Mouse (Mus musculus) intestine, embryonic 16.5 days (tissue): ENCODE data around the gene Ccdc152. TPM values are rescaled to one million over a fixed set of nuclear protein-coding genes. Genes with fewer than 3 reads are reported as not detected.

Source experiments
- ATAC-seq: fragments of 200-750 bp; cut with Nextera tagmentation; 2 replicates; pipeline ENCODE4 v1.8.0; 2017; ENCODE audit warnings: moderate TSS enrichment, moderate library complexity
- H3K27ac ChIP-seq: fragments of 300-500 bp; sonication (generic); 2 replicates; pipeline ENCODE4 v1.5.1; 2014; ENCODE audit warnings: mild to moderate bottlenecking, low read length
- H3K27me3 ChIP-seq: fragments of 300-500 bp; sonication (generic); replicated peaks from 2 replicates; pipeline ENCODE4 v1.6.1; 2014; ENCODE audit warnings: low read length, control low read depth, mixed read lengths; ENCODE audit not compliant: control insufficient read depth, insufficient read depth
- H3K36me3 ChIP-seq: fragments of 300-500 bp; sonication (generic); 2 replicates; pipeline ENCODE4 v1.6.1; 2014; ENCODE audit warnings: low read length, control low read depth; ENCODE audit not compliant: control insufficient read depth, insufficient read depth
- H3K4me1 ChIP-seq: fragments of 300-500 bp; sonication (generic); 2 replicates; pipeline ENCODE4 v1.6.1; 2014; ENCODE audit warnings: low read length, control low read depth, mixed read lengths; ENCODE audit not compliant: control insufficient read depth, insufficient read depth
- H3K4me2 ChIP-seq: fragments of 300-500 bp; sonication (generic); 2 replicates; pipeline ENCODE4 v1.6.1; 2014; ENCODE audit warnings: low read depth, low read length, control low read depth
- H3K4me3 ChIP-seq: fragments of 300-500 bp; sonication (generic); 2 replicates; pipeline ENCODE4 v1.5.1; 2014; ENCODE audit warnings: mild to moderate bottlenecking, low read length
- H3K9ac ChIP-seq: fragments of 300-500 bp; sonication (generic); 2 replicates; pipeline ENCODE4 v1.6.1; 2014; ENCODE audit warnings: low read depth, low read length
- H3K9me3 ChIP-seq: fragments of 300-500 bp; sonication (generic); 2 replicates; pipeline ENCODE4 v1.6.1; 2016; ENCODE audit warnings: low read length, control low read depth; ENCODE audit not compliant: control insufficient read depth
- WGBS: fragments of 180-500 bp; shearing (Covaris S2); extraction: QIAGEN DNeasy Blood & Tissue Kit; methylation state at CpG from one replicate; pipeline ENCODE4 v1.1.7; 2014; 5-methylcytosine and 5-hydroxymethylcytosine counted together
- polyA plus RNA-seq: library from polyadenylated mRNA; unstranded; fragments of >200 nt; fragmentation: Nextera tagmentation; extraction: Ambion mirVana; gene quantifications from 2 replicates; pipeline ENCODE4 v1.2.1, GENCODE M21; 2015

Ccdc152 gene
- polyA plus RNA-seq, 1 experiment from 2014 or later: 0.24 TPM

DNA sequence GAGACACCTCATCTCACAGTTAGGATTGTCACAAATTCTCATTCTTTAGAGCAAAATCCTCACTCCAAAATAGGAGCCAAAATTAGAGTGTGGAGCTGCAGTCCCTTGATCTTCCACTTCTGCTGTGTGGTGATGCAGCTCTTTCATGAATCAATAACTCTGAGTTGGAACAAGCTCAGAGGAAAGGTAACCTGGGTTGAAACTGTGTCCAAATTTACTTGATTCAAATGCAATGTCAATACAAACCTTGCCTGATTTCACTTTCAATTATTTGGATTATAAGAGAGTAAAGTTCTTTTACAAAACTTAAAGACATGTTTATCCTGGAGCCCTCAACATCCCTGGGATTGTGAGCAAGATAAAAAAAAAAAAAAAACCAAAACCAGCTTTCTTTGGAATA lies 19.7 kb upstream of the Ccdc152 start:
- no peaks in the 10 kb centered on the region for H3K9me3 ChIP-seq
- H3K36me3 ChIP-seq: peaks cover 11% of the 10 kb centered on the region
- H3K27ac ChIP-seq: no peak overlapping the region
- H3K4me3 ChIP-seq: no peak overlapping the region
- no peak overlapping the region for H3K9ac ChIP-seq
- H3K27me3 ChIP-seq: no peaks in the 10 kb centered on the region
- no peak overlapping the region for H3K4me2 ChIP-seq
- no peaks in the 10 kb centered on the region for H3K4me1 ChIP-seq
- no peak for ATAC-seq

DNA sequence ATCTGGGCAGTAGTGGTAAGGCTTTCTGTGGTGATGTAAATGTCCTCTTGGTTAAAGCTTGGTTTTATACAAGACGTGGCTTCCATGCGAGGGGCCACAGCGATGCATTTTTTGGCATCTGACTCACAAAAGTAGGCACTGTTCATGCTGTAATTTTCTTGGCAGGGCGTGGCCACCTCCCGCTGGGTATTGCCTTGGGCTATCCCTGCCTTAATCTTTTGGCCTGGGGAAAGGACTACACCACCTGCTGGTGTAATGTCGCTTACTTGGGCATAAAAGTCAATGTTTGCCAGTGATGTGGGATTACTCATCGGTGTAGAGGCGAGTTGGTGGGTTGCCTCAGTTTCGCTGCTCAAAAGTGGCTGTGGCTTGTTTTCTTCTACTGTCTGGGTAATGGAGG lies 16.6 kb upstream of the Ccdc152 start:
- Histone ChIP-seq H3K4me3 (no peak overlapping the region), H3K9me3 (no peaks in the 10 kb centered on the region), H3K4me1 (no peaks in the 10 kb centered on the region), H3K36me3 (peaks cover 11% of the 10 kb centered on the region), H3K9ac (no peak overlapping the region), H3K27ac (no peak overlapping the region), H3K4me2 (no peak overlapping the region), H3K27me3 (no peaks in the 10 kb centered on the region)
- ATAC-seq: no peak
- 88% methylated on average over 9 of the region's 9 CpGs for WGBS

DNA sequence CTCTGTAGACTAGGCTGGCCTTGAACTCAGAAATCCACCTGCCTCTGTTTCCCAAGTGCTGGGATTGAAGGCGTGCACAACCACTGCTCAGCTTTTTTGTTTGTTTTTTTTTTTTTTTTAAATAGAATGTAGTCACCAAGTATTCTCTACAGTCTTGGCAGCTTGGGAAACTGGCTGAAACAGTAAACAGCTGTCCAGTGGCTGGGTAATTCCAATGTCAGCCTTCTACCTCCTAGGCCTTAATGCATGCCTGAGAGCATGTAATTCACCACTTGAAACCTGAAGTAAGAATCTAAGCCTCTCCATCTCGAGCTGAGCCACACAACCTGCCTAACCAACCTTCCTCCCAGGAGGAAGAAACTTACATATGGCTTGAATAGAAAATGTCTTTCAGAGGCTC lies 13.3 kb upstream of the Ccdc152 start:
- Histone ChIP-seq H3K4me3 (no peak overlapping the region), H3K9me3 (no peaks in the 10 kb centered on the region), H3K4me1 (no peaks in the 10 kb centered on the region), H3K9ac (no peak overlapping the region), H3K36me3 (peaks cover 11% of the 10 kb centered on the region), H3K27ac (no peak overlapping the region), H3K27me3 (no peaks in the 10 kb centered on the region), H3K4me2 (no peak overlapping the region)
- WGBS: 83% methylated on average over 2 of the region's 2 CpGs
- no peak for ATAC-seq

DNA sequence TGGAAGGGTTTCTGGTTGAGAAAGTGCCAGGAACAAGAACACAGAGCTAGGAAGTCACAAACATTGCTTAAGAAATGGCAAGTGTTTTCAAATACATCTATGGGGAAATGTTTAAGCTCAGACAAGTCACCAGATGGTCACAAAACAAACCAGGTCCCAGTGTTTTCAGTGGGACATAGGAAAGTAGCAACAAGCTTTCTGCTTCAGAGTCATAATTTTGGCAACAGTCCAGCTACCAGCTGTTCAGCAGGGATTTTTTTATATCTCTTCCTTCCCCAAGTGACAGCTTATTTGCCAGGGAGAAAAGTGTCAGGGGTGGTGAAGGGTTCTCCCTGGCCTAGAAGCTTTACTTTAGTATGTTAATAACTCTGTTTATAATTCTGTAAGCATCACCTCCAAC lies 9.6 kb upstream of the Ccdc152 start:
- no peak for ATAC-seq
- Histone ChIP-seq H3K4me3 (no peak overlapping the region), H3K27ac (no peak overlapping the region), H3K9me3 (no peaks in the 10 kb centered on the region), H3K4me2 (no peak overlapping the region), H3K4me1 (no peaks in the 10 kb centered on the region), H3K27me3 (no peaks in the 10 kb centered on the region), H3K9ac (no peak overlapping the region), H3K36me3 (no peaks in the 10 kb centered on the region)

DNA sequence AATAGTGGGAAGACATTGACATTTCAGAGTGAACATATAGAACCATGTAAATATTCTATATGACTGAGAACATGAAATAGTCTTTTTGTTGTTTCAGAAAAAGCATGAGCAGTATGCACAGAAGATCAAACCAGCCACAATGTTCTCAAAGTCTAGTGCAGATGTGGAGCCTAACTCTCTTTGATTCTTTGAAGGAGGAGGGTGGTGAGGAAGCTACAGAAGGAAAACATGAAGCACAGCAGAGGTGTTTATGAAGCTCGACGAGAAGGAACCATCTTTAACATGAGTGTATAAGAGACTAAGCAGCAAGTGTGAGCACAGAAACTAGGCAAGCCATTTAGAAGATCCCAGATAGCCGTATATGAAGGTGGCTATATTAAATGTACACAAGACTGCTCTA lies 6.5 kb upstream of the Ccdc152 start:
- no peak overlapping the region for H3K4me3 ChIP-seq
- 84% methylated on average over 3 of the region's 3 CpGs for WGBS
- H3K9me3 ChIP-seq: no peaks in the 10 kb centered on the region
- ATAC-seq: no peak
- no peaks in the 10 kb centered on the region for H3K27me3 ChIP-seq
- no peak overlapping the region for H3K4me2 ChIP-seq
- H3K9ac ChIP-seq: no peak overlapping the region
- no peaks in the 10 kb centered on the region for H3K4me1 ChIP-seq
- no peaks in the 10 kb centered on the region for H3K36me3 ChIP-seq
- no peak overlapping the region for H3K27ac ChIP-seq

DNA sequence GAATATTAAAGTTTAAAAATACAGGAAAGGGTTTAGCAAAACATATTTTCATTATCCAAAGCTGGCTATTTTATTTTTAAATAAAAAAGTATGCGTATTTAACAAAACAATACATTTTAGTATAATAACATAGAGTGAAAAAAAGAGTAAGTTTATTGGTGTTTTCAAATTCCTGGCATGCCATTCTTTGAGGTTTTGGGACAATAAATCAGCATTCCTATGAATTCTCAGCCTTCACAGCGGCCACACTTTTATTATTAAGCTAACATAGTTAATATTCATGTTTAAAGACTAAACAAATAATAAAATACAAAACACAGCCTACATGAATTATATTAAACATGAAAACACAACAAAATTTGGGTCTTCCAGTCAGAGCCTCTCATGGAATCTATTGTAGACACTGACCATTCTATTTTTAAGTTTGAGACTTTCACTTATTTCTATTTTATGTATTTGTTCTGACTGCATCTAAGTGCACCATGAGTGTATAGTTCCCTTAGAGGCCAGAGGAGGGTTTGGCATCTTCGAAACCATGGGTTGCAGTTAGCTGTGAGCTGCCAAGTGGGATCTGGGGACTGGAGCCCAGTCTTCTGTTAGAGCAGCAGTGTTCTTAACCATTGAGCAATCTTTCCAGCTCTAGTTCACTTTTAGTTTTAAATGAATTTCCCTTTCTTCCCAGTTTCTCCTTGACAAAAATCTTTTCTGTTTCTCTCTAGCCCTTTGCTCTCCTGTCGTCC lies 2.8 kb downstream of the Ccdc152 start:
- Histone ChIP-seq H3K4me3 (no peak overlapping the region), H3K36me3 (no peaks in the 10 kb centered on the region), H3K27me3 (no peaks in the 10 kb centered on the region), H3K4me2 (no peak overlapping the region), H3K9me3 (no peaks in the 10 kb centered on the region), H3K27ac (no peak overlapping the region), H3K9ac (no peak overlapping the region), H3K4me1 (no peaks in the 10 kb centered on the region)
- ATAC-seq: no peak
- 73% methylated on average over 4 of the region's 4 CpGs for WGBS

DNA sequence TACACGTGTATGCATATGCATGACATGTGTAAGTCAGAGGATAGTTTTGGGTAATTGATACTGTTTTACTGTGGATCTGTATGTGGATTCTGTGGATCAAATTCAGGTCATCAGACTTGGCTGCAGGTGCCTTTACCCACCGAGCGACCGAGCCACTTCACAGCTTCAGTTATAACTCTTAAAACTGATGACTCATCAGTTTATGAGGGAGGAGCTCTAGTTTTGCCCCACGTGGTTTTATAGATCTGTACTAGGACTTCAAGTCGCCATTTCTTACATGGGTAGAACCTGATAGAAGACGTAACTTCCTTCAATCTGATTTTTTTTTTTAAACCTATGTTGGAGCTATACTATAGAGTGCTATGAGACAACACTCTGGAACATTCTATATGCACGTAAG lies 5.7 kb downstream of the Ccdc152 start:
- 75% methylated on average over 8 of the region's 8 CpGs for WGBS
- H3K36me3 ChIP-seq: no peaks in the 10 kb centered on the region

DNA sequence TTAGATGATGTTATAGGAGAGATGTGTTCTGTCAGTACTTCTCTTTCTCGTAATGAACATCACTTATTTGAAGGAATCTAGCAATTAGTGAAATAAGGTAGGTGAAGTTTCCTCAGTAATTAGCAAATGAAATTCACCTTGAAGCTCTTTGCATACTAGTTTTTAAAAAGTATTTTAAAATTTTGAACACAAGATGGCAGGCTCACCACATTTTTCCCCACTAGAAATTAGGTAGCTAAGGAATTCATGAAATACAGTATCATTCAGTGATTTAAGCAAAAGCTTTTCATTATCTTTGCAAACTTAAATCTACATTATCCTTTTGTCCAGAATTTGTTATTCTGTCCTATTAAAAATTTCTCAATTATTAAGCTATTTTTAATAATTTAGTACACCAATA lies 7.3 kb downstream of the Ccdc152 start:
- no peak overlapping the region for H3K27ac ChIP-seq
- no peaks in the 10 kb centered on the region for H3K9me3 ChIP-seq
- no peak overlapping the region for H3K4me2 ChIP-seq
- no peaks in the 10 kb centered on the region for H3K4me1 ChIP-seq
- no peak overlapping the region for H3K4me3 ChIP-seq
- H3K27me3 ChIP-seq: no peaks in the 10 kb centered on the region
- H3K36me3 ChIP-seq: no peaks in the 10 kb centered on the region
- ATAC-seq: no peak
- WGBS: 84% methylated on average over 1 of the region's 1 CpGs
- H3K9ac ChIP-seq: no peak overlapping the region

More for the DNA sequence above, 5.7 kb downstream of the Ccdc152 start:
- no peak for ATAC-seq
- H3K4me2 ChIP-seq: no peak overlapping the region
- no peaks in the 10 kb centered on the region for H3K9me3 ChIP-seq
- no peak overlapping the region for H3K4me3 ChIP-seq
- H3K9ac ChIP-seq: no peak overlapping the region
- H3K27ac ChIP-seq: no peak overlapping the region
- H3K27me3 ChIP-seq: no peaks in the 10 kb centered on the region
- H3K4me1 ChIP-seq: no peaks in the 10 kb centered on the region

DNA sequence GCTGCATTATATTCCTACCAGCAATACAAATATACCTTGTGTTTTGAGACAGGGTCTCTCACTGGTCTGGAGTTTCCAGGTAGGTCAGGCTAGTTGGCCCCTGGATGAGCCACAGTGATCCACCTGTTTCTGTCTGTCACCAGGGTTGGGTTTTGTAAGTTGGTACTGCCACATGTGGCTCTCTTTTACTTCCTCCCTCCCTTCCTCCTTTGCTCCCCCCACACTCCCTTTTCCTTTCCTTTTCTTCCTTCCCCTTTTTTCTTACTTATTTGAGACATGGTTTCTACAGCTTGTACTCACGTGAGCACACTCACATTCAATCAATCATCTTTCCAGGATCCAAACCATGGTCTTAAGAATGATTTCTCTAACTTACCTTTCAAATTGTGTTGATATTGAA lies 9.8 kb downstream of the Ccdc152 start:
- Histone ChIP-seq H3K9ac (no peak overlapping the region), H3K4me1 (no peaks in the 10 kb centered on the region), H3K9me3 (no peaks in the 10 kb centered on the region), H3K27ac (no peak overlapping the region), H3K27me3 (no peaks in the 10 kb centered on the region), H3K4me3 (no peak overlapping the region), H3K4me2 (no peak overlapping the region), H3K36me3 (no peaks in the 10 kb centered on the region)
- no peak for ATAC-seq
- 59% methylated on average over 1 of the region's 1 CpGs for WGBS

DNA sequence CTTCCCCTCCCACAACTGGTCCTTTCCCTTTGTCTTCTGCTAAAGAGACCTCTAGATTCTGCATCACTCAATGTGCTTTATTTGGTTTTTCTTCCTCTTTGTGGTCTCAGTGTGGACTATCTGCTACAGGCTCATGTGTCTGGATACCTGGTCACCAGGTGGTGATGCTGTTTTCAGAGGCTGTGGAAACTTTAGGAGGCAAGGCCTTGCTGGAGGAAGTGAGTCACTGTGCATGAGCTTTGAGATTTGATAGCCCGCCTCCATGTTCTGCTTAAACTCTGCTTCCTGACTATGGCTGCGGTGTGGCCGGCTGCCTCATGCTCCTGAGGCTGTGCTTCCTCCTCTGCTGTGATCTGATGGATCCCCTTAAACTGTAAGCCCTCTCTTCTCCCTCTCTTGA lies 12.9 kb downstream of the Ccdc152 start:
- Histone ChIP-seq H3K36me3 (no peaks in the 10 kb centered on the region), H3K9me3 (no peaks in the 10 kb centered on the region)
- ATAC-seq: no peak

More for the DNA sequence above, 12.9 kb downstream of the Ccdc152 start:
- Histone ChIP-seq H3K27ac (no peak overlapping the region), H3K27me3 (no peaks in the 10 kb centered on the region), H3K4me3 (no peak overlapping the region), H3K4me1 (no peaks in the 10 kb centered on the region), H3K4me2 (no peak overlapping the region), H3K9ac (no peak overlapping the region)
- WGBS: 86% methylated on average over 3 of the region's 3 CpGs
